Mouse (Mus musculus): ENCODE measurements at regions not wholly inside any gene's neighbourhood (a gene's known extent, or its start where the extent isn't known, plus 50 kb on each side); places are given as distances from the start of the nearest gene placed in this dataset.

- DNase-seq (ENCODE audit: low spot score in 2 of 2): no peak
Measured at GRCm38 (mm10) chr11:93808431-93808830, 77.1 kb downstream of the Utp18 start.

- DNase-seq (ENCODE audit: low spot score in 2 of 2): no peak
Measured at GRCm38 (mm10) chr11:93807205-93807604, 78.4 kb downstream of the Utp18 start.

GRCm38 (mm10) chr11:93771143-93771940, 114.2 kb downstream of the Utp18 start:
- DNase-seq (ENCODE audit: low spot score in 2 of 2): no peak

GRCm38 (mm10) chr11:93765961-93766360, 119.6 kb downstream of the Utp18 start:
- no peak for DNase-seq (ENCODE audit: low spot score in 2 of 2)

GRCm38 (mm10) chr11:93762832-93763530, 122.6 kb downstream of the Utp18 start:
- no peak for DNase-seq (ENCODE audit: low spot score in 2 of 2)

GRCm38 (mm10) chr11:93757825-93758224, 127.7 kb downstream of the Utp18 start:
- DNase-seq (ENCODE audit: low spot score in 2 of 2): no peak

GRCm38 (mm10) chr11:93736618-93737017, 148.9 kb downstream of the Utp18 start:
- DNase-seq (ENCODE audit: low spot score in 2 of 2): no peak

GRCm38 (mm10) chr11:93733568-93734185, 151.9 kb downstream of the Utp18 start:
- DNase-seq (ENCODE audit: low spot score in 2 of 2): peak in 1 of 2 experiments; percentile 47

GRCm38 (mm10) chr11:93729119-93729518, 156.4 kb downstream of the Utp18 start:
- no peak for DNase-seq (ENCODE audit: low spot score in 2 of 2)

GRCm38 (mm10) chr11:93725242-93725641, 160.3 kb downstream of the Utp18 start:
- DNase-seq (ENCODE audit: low spot score in 2 of 2): no peak

- peak in 1 of 2 experiments; percentile 15 for DNase-seq (ENCODE audit: low spot score in 2 of 2)
Measured at GRCm38 (mm10) chr11:93719141-93719540, 166.4 kb downstream of the Utp18 start.

GRCm38 (mm10) chr11:93709686-93710085, 175.9 kb downstream of the Utp18 start:
- DNase-seq (ENCODE audit: low spot score in 2 of 2): peak in 1 of 2 experiments; percentile 30

GRCm38 (mm10) chr11:93696982-93697541, 188.5 kb downstream of the Utp18 start:
- DNase-seq (ENCODE audit: low spot score in 2 of 2): no peak

GRCm38 (mm10) chr11:93696096-93696890, 189.3 kb downstream of the Utp18 start:
- DNase-seq (ENCODE audit: low spot score in 2 of 2): no peak

GRCm38 (mm10) chr11:93683691-93684090, 201.9 kb downstream of the Utp18 start:
- DNase-seq (ENCODE audit: low spot score in 2 of 2): no peak

- DNase-seq (ENCODE audit: low spot score in 2 of 2): no peak
Measured at GRCm38 (mm10) chr11:93676299-93676698, 209.3 kb downstream of the Utp18 start.

GRCm38 (mm10) chr11:93672025-93672424, 213.5 kb downstream of the Utp18 start:
- no peak for DNase-seq (ENCODE audit: low spot score in 2 of 2)

- DNase-seq (ENCODE audit: low spot score in 2 of 2): no peak
Measured at GRCm38 (mm10) chr11:93661657-93662056, 223.9 kb downstream of the Utp18 start.

GRCm38 (mm10) chr11:93660379-93660778, 225.2 kb downstream of the Utp18 start:
- DNase-seq (ENCODE audit: low spot score in 2 of 2): no peak

GRCm38 (mm10) chr11:93658719-93659118, 226.8 kb downstream of the Utp18 start:
- no peak for DNase-seq (ENCODE audit: low spot score in 2 of 2)

GRCm38 (mm10) chr11:93655602-93656239, 229.8 kb downstream of the Utp18 start:
- no peak for DNase-seq (ENCODE audit: low spot score in 2 of 2)
